Mouse (Mus musculus): Measurements from ENCODE around the gene Armh1.

- TF ChIP-seq CTCF (conservative IDR thresholded peaks at IDR 0.05; ENCODE audit: low read length) (no peak), POU5F1 (IDR thresholded peaks at IDR 0.05; ENCODE audit: borderline replicate concordance, low read length) (no peak), NANOG (IDR thresholded peaks at IDR 0.05; ENCODE audit: borderline replicate concordance, low read length) (no peak)
These were observed 63.0 kb downstream of the Armh1 start for GRCm38 (mm10) chr4:117188969-117189368.

Data from E14TG2a.4 (cell line).